Mouse (Mus musculus) limb, embryonic 14.5 days (tissue): ENCODE results near the gene Gm10197. TPM values are rescaled to one million over a fixed set of nuclear protein-coding genes. Genes with fewer than 3 reads are reported as not detected.

Source experiments
- ATAC-seq: fragments of 200-750 bp; cut with Nextera tagmentation; 2 replicates; pipeline ENCODE4 v1.8.0; 2017; ENCODE audit warnings: low read depth, moderate number of reproducible peaks, moderate TSS enrichment; ENCODE audit not compliant: low FRiP score
- DNase-seq: peaks from one replicate; pipeline ENCODE4 v3.0.0-alpha.2; 2015; ENCODE audit warnings: low spot score
- H3K27ac ChIP-seq: fragments of 300-500 bp; sonication (generic); replicated peaks from 2 replicates; pipeline ENCODE4 v1.5.1; 2014; ENCODE audit warnings: low read depth, mild to moderate bottlenecking, low read length, moderate library complexity, mixed read lengths
- H3K27me3 ChIP-seq: fragments of 300-500 bp; sonication (generic); 2 replicates; pipeline ENCODE4 v1.6.1; 2014; ENCODE audit warnings: low read length, mixed read lengths; ENCODE audit not compliant: control insufficient read depth, insufficient read depth
- H3K36me3 ChIP-seq: fragments of 300-500 bp; sonication (generic); 2 replicates; pipeline ENCODE4 v1.6.1; 2014; ENCODE audit warnings: mild to moderate bottlenecking, low read length, moderate library complexity, mixed read lengths; ENCODE audit not compliant: control insufficient read depth, insufficient read depth
- H3K4me1 ChIP-seq: fragments of 300-500 bp; sonication (generic); 2 replicates; pipeline ENCODE4 v1.6.1; 2014; ENCODE audit warnings: antibody characterized with exemption, low read length, mixed read lengths; ENCODE audit not compliant: control insufficient read depth, insufficient read depth
- H3K4me2 ChIP-seq: fragments of 300-500 bp; sonication (generic); replicated peaks from 2 replicates; pipeline ENCODE4 v1.6.1; 2014; ENCODE audit warnings: low read depth, mild to moderate bottlenecking, low read length, moderate library complexity; ENCODE audit not compliant: severe bottlenecking
- H3K4me3 ChIP-seq: fragments of 300-500 bp; sonication (generic); replicated peaks from 2 replicates; pipeline ENCODE4 v1.5.1; 2014; ENCODE audit warnings: low read length
- H3K9ac ChIP-seq: fragments of 300-500 bp; sonication (generic); 2 replicates; pipeline ENCODE4 v1.6.1; 2014; ENCODE audit warnings: mild to moderate bottlenecking, low read depth, low read length, moderate library complexity; ENCODE audit not compliant: severe bottlenecking
- H3K9me3 ChIP-seq: fragments of 300-500 bp; sonication (generic); 2 replicates; pipeline ENCODE4 v1.6.1; 2016; ENCODE audit warnings: low read length; ENCODE audit not compliant: control insufficient read depth
- POLR2A ChIP-seq: fragments of 200-500 bp; IDR thresholded peaks from 2 replicates; pipeline ENCODE4 v1.8.0; 2012; ENCODE audit warnings: inconsistent platforms, mild to moderate bottlenecking, moderate library complexity, borderline replicate concordance; ENCODE audit not compliant: insufficient read depth, insufficient read length; ENCODE audit errors: extremely low read depth
- WGBS: fragments of 180-500 bp; shearing (Covaris S2); extraction: QIAGEN DNeasy Blood & Tissue Kit; methylation state at CpG from one replicate; pipeline ENCODE4 v1.1.7; 2014; 5-methylcytosine and 5-hydroxymethylcytosine counted together
- polyA plus RNA-seq, 2 experiments: library from polyadenylated mRNA; depleted of rRNA in 1 of 2; stranded (reverse) in 1 of 2; unstranded in 1 of 2; fragments of >200 nt; fragmentation: Nextera tagmentation in 1 of 2; extraction: Ambion mirVana in 1 of 2; gene quantifications; 2 replicates each; pipeline versions ENCODE4 v1.2.1 to v1.2.3; 2012 to 2014

Gm10197 gene
- polyA plus RNA-seq, 2 experiments = not detected

DNA sequence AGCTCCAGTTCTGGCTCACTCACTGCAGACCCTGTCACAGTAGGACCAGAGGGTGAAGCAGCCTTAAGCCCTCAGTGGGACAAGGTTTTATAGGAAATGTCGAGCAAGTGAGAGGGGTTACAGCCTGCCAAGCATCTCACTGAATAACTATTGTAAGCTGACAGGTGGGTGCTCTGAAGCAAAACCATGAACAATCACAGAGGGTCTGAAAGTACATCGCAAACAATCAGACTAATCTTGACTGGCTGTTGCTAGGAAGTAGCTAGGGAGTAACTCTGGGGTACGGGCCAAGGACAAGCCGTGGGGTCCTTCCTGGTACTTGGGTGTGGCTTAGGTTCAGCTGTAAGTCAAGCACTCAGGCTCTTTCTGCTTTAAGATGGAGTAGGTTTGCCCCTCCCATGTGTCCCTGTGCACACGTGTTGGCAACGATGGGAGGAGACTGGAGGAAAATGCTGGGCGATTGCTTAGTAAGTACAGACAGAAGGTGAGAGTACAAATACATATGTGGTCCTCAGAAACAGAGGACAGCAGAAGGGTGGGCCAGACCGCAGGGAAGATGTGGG lies 21.3 kb upstream of the Gm10197 start:
- peaks cover 12% of the 10 kb centered on the region for H3K36me3 ChIP-seq
- no peaks in the 10 kb centered on the region for H3K9me3 ChIP-seq
- no peak overlapping the region for H3K27ac ChIP-seq
- no peak overlapping the region for H3K4me2 ChIP-seq
- H3K4me3 ChIP-seq = no peak overlapping the region
- DNase-seq = no peak
- TF ChIP-seq POLR2A = no peak
- H3K9ac ChIP-seq = no peak overlapping the region
- H3K4me1 ChIP-seq = peaks cover 8% of the 10 kb centered on the region
- no peak for ATAC-seq
- WGBS = 86% methylated on average over 8 of the region's 8 CpGs
- H3K27me3 ChIP-seq = no peaks in the 10 kb centered on the region

DNA sequence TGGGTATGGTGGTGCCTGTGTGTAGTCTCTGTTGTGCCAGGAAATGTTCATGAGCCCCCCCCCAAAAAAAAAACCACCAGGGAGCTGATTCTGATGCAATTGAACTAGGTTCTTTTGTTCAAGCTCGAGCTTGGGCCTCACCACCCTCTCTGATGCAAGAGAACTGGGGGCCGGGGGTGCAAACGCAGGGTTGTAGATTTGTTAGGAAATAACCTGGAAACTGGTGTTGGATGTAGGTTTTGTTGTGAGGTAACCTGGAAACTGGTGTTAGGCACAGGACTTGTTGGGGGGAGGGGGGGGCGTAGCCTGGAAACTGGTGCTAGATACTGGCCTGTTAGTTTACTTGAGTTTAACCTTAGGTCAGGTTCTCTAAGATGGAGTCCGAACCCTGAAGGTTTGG lies 20.2 kb upstream of the Gm10197 start:
- Histone ChIP-seq H3K4me1 (peaks cover 8% of the 10 kb centered on the region), H3K36me3 (peaks cover 22% of the 10 kb centered on the region), H3K9ac (no peak overlapping the region), H3K4me2 (peak overlapping the region; percentile 71), H3K27me3 (no peaks in the 10 kb centered on the region), H3K9me3 (no peaks in the 10 kb centered on the region), H3K27ac (no peak overlapping the region), H3K4me3 (peak overlapping the region; percentile 81)
- no peak for DNase-seq
- WGBS = 90% methylated on average over 5 of the region's 5 CpGs
- no peak for ATAC-seq
- TF ChIP-seq POLR2A = no peak

DNA sequence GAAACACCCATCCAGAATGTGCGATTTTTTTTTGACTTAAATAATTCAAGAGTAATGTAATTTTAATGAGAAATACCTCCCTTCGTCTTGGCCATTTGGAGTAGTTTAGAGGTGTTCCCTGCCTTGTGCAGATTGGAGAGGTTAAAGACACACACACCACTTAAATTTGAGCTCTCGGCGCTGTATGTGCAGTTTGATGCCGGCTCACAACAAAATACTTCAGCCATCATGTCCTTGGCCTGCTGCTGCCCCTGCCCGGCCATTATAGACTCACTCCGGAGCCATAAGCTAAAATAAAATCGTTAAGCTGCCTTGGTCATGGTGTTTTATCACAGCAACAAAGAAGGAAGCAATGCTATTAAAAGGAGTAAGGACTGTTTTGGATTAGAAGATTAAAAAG lies 19.8 kb upstream of the Gm10197 start:
- H3K4me1 ChIP-seq = peaks cover 8% of the 10 kb centered on the region
- ATAC-seq = no peak
- no peak for TF ChIP-seq POLR2A
- no peak for DNase-seq
- H3K9me3 ChIP-seq = no peaks in the 10 kb centered on the region
- H3K4me3 ChIP-seq = peak overlapping the region; percentile 81
- H3K4me2 ChIP-seq = peak overlapping the region; percentile 71
- H3K9ac ChIP-seq = peak overlapping the region; percentile 80
- no peaks in the 10 kb centered on the region for H3K27me3 ChIP-seq
- H3K27ac ChIP-seq = no peak overlapping the region
- peaks cover 24% of the 10 kb centered on the region for H3K36me3 ChIP-seq
- 34% methylated on average over 8 of the region's 8 CpGs for WGBS

DNA sequence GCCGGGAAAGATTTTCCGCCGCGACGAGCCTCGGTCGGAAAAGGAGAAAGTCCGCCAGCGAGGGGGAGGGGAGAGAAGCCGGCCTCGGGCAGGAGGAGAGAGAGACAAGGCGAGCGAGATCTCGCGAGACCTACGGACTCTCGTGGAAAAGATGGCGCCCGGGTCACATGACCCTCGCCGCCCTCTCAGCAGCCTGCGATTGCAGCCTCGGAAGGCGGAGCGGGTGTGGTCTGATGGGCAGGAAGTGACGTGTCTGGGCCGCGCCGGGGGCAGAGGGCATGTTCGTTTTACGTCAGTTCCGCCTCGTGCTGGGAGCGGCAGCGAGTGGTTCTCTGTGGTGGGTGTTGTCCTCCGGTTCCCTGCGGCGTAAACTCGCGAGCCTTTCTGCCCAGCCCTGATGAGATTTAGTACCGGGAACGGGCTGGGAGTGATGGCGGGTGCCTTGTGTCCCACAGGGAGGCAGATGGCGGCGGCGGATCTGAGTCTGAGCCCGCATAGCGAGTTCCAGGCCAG lies 19.0 kb upstream of the Gm10197 start, which contains the start of gene Smndc1:
Gene Smndc1 (minus strand): TSS at position 84 of the 513 bp plus-strand sequence.
- H3K27ac ChIP-seq = peak within 1 kb of the TSS; percentile 98
- WGBS = under 1% methylated on average over 48 of the region's 48 CpGs
- peak within 1 kb of the TSS; percentile 81 for H3K4me3 ChIP-seq
- TF ChIP-seq POLR2A = peak; percentile 93; the same call in 1 of the 2 replicates
- H3K36me3 ChIP-seq = peaks cover 33% of the 10 kb centered on the region
- H3K4me1 ChIP-seq = peaks cover 8% of the 10 kb centered on the region
- ATAC-seq (peak; percentile 98), DNase-seq (peak; percentile 100)
- H3K27me3 ChIP-seq = no peaks in the 10 kb centered on the region
- H3K4me2 ChIP-seq = peak within 1 kb of the TSS; percentile 71
- H3K9me3 ChIP-seq = no peaks in the 10 kb centered on the region
- H3K9ac ChIP-seq = peak within 1 kb of the TSS; percentile 97

DNA sequence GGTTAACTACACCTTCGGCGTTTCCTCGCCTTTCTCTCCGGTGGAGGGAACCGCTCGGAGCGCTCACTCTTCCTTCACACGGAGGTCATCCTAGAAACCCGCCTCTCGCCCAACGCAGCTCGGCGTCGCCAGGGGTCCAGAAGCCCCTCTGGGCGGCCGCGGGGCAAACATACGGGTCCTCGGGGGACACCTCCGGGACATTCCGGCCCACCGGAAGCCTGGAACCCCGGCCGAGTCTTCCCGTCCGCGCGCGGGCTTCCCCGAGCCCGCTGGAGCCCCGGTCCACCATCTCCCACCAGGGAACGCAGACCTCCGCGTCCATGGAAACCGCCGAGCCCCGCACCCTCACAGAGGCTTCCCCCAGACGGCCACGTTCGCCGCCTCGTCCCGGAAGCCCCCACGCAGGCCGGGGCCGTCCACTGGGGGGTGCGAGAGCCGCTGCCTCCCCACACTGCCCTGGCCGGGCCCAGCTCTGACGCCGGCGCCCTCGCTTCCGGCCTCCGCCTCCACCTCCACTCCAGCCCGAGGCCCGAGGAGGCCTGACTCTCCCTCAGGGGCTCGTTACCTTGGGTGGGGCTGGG lies 18.4 kb upstream of the Gm10197 start:
- no peak for TF ChIP-seq POLR2A
- Histone ChIP-seq H3K4me1 (peaks cover 8% of the 10 kb centered on the region), H3K4me3 (peak overlapping the region; percentile 81), H3K9me3 (no peaks in the 10 kb centered on the region), H3K4me2 (peak overlapping the region; percentile 43), H3K9ac (peak overlapping the region; percentile 97), H3K36me3 (peaks cover 35% of the 10 kb centered on the region), H3K27ac (peak overlapping the region; percentile 98), H3K27me3 (no peaks in the 10 kb centered on the region)
- peak; percentile 79 for ATAC-seq
- DNase-seq = peak; percentile 23
- under 1% methylated on average over 41 of the region's 59 CpGs for WGBS
